Mouse (Mus musculus) heart, postnatal 10 days (tissue): ENCODE measurements around the gene Slc25a33. TPM values are rescaled to one million over a fixed set of nuclear protein-coding genes. Genes with fewer than 3 reads are reported as not detected.
A peak's percentile ranks its signal among the peaks of the same experiment; 100 is the strongest.

Experiments
- DNase-seq, 2 experiments: peaks; one replicate each; pipeline ENCODE4 v3.0.0; 2021
- intact Hi-C: fragments of 180-260 bp; cut with DNase I; formaldehyde crosslinking; loops from one replicate; pipeline ENCODE4 v1.15.1; 2025
- total RNA-seq, 2 experiments: library from RNA; stranded (reverse); gene quantifications; 2 replicates each; pipeline ENCODE4 v1.2.3; 2021

The Slc25a33 gene
- total RNA-seq, 2 experiments from 2014 or later: 10.3 to 19.6 TPM

DNA sequence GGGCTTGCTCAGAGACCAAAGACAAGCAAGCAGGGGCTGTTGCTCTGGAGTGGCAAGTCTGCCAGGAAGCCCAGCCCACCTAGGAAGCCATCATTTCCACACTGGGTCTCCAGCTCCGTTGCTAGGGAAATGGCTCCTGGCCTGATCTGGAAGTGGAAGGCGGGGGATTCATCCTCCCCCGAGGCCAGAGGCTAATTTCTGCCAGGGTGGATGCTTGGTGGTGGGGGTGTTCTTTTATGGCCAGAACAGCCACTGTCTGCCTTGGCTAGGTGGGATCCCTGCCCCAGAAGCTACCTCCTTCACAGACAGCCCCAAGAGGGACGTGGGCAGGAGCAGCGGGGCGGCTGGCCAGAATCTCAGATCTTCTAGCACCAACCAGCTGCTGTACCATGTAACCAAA lies 40.3 kb downstream of the Slc25a33 start:
- peak; percentile 47 to 54 for DNase-seq
- intact Hi-C loops: no loop called here

GRCm38 (mm10) chr4:149732800-149733199 lies 41.3 kb downstream of the Slc25a33 start:
- intact Hi-C loops: no loop called here
- peak; percentile 43 to 53 for DNase-seq

GRCm38 (mm10) chr4:149732313-149732712 lies 41.8 kb downstream of the Slc25a33 start:
- no peak for DNase-seq
- intact Hi-C loops: no loop called here

GRCm38 (mm10) chr4:149730827-149731226 lies 43.2 kb downstream of the Slc25a33 start:
- no peak for DNase-seq
- intact Hi-C loops: no loop called here

- DNase-seq: peak in 1 of 2 experiments; percentile 52
- intact Hi-C loops: no loop called here
These were observed 45.3 kb downstream of the Slc25a33 start for GRCm38 (mm10) chr4:149728810-149729209.

DNA sequence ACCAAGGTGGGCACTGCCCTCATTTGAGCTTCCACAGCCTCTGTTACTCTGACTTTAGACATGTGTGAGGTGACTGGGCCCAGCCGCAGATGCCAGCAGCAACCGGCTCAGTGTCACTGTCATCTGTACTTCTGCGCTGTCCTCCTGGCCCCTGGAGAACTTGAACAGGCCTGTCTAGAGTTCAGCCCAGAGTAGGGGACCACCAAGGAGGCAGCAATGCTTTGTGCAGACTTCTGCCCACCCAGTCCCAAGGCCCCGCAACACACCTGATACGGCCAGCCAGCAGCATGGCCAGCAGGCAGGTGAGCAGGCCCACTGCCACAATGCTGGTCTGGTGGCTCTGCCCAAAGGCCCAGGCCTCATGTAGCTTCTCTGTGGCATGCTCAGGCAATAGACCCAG lies 46.4 kb downstream of the Slc25a33 start:
- intact Hi-C loops: no loop called here
- no peak for DNase-seq

DNA sequence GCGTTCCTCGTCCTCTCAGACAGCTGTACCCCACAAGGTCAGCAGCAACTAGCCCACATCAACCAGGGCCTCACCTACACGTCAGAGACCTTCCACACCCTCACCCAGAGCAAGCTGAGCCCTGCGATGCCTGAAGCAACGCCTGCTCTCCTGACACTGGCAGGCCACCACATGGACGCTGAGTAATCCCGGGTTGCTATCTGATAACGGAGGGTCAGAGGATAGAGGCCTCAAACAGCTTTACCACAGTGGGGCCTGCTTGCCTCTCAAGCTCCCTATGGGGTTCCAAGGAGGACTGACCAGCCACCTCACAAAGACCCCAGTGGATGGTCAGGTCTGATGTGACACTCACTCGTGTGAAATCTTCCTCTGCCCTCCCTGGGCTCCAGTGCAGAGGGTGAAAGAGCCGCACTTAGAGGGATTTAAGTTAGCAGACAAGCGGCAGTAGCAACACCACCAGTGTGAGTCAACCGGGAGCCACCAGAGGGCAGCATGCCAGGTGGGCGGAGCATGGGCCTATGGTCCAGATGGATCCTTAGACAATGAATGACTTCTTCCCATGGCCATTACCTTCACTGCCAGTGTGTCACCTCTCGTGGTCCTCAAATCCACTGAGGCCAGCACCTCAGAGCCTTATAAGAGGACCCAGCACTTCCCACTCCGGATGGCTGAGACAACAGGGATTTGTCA lies 48.3 kb downstream of the Slc25a33 start:
- peak; percentile 84 to 91 for DNase-seq
- intact Hi-C loops: loop anchor here (2.0 kb wide), 1 partner anchor 13 kb away; the partner anchor contains the start of gene Tmem201

- DNase-seq: no peak
- intact Hi-C loops: loop anchor here (2.0 kb wide), 1 partner anchor 14 kb away; the partner anchor contains the start of gene Tmem201
These were observed 49.1 kb downstream of the Slc25a33 start for GRCm38 (mm10) chr4:149724916-149725470.

- DNase-seq: peak; percentile 66 to 73
- intact Hi-C loops: loop anchor here (2.0 kb wide), 1 partner anchor 15 kb away; the partner anchor contains the start of gene Tmem201
These were observed 50.0 kb downstream of the Slc25a33 start for GRCm38 (mm10) chr4:149723855-149724731.

DNA sequence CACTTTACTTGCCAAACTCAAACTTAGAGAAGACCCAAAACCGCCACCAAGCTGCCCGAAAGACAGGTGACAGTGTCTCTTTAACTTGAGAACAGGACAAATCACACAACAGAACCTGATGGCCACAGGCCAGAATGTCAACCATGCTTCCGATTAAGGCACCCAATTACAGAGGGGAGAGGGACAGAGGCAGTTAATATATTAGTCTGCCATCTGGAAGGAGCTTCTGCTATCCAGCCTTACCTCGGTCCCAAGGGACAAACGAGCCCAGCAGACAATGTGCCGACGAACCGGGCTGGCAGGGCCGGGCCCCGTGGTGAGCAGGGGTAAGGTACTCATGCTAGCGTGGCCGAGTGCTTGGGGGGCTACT lies 51.1 kb downstream of the Slc25a33 start:
- intact Hi-C loops: no loop called here
- DNase-seq: no peak

- DNase-seq: no peak
- intact Hi-C loops: no loop called here
These were observed 51.7 kb downstream of the Slc25a33 start for GRCm38 (mm10) chr4:149722104-149723020.

GRCm38 (mm10) chr4:149721163-149721562 lies 52.9 kb downstream of the Slc25a33 start:
- no peak for DNase-seq
- intact Hi-C loops: no loop called here

- intact Hi-C loops: no loop called here
- peak in 1 of 2 experiments; percentile 62 for DNase-seq
These were observed 54.4 kb downstream of the Slc25a33 start for GRCm38 (mm10) chr4:149719686-149720085.

GRCm38 (mm10) chr4:149714542-149714941 lies 59.5 kb downstream of the Slc25a33 start:
- no peak for DNase-seq
- intact Hi-C loops: no loop called here

GRCm38 (mm10) chr4:149711955-149712354 lies 62.1 kb downstream of the Slc25a33 start:
- peak; percentile 48 to 73 for DNase-seq

GRCm38 (mm10) chr4:149711485-149711884 lies 62.6 kb downstream of the Slc25a33 start:
- intact Hi-C loops: no loop called here
- DNase-seq: no peak

More at GRCm38 (mm10) chr4:149711955-149712354, 62.1 kb downstream of the Slc25a33 start:
- intact Hi-C loops: no loop called here

- peak; percentile 73 to 77 for DNase-seq
- intact Hi-C loops: loop anchor here (1.0 kb wide), 1 partner anchor 60 kb away; no protein-coding TSS in a partner anchor
These were observed 63.6 kb downstream of the Slc25a33 start for GRCm38 (mm10) chr4:149710510-149710909.

DNA sequence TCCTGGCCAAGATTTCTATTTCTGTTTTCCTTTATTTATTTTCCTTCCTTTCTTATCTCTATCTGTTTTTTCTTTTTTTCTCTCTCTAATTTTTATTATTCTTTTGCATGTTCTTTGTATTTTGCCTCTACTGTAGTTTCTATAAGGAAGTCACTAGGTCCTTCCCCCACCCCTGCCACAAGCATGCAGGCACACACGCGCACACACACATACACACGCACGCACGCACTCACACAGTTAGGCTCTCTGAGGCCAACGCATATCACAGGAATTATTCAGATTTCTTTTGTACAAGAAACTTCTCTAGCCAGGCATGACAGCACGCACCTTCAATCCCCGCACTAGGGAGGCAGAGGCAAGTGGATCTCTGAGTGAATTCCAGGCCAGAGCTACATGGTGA lies 68.1 kb downstream of the Slc25a33 start:
- intact Hi-C loops: no loop called here
- DNase-seq: no peak

DNA sequence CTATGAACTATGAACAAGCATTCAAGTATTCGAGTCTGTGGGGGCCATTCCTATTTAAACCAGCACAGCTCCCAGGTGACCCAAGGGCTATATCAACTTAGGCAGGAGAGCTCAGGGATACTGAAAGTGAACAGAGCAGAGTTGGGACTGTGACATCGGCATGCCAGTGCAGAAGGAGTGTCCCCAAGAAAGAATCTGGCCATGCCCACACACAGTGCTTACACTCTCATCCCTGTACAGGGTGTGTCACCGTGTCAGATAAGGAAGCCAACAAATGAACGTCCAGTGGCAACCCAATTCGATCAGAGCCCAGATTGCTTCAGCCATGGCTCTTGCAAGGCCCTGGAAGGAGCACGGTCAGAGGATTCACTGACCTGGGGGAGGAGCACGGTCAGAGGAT lies 68.8 kb downstream of the Slc25a33 start:
- DNase-seq: no peak
- intact Hi-C loops: no loop called here
